Mouse (Mus musculus) brown adipose tissue, adult 24 weeks (tissue): ENCODE data around the gene Gm47429. TPM values are rescaled to one million over a fixed set of nuclear protein-coding genes. Genes with fewer than 3 reads are reported as not detected.
"Not testable (repeated sequence)": the region's sequence is repeated elsewhere in the genome, so short reads cannot be mapped to it uniquely, and the experiment has no call there.

Experiments used
- H3K27ac ChIP-seq: fragments of 200-500 bp; replicated peaks from 2 replicates; pipeline ENCODE4 v1.5.1; 2012; ENCODE audit warnings: low read depth, mild to moderate bottlenecking, low read length
- H3K4me1 ChIP-seq: fragments of 200-500 bp; 2 replicates; pipeline ENCODE4 v1.6.1; 2012; ENCODE audit warnings: low read length, mixed read lengths; ENCODE audit not compliant: control insufficient read depth, insufficient read depth, insufficient read length
- H3K4me3 ChIP-seq: fragments of 200-500 bp; 2 replicates; pipeline ENCODE4 v1.5.1; 2012; ENCODE audit warnings: low read depth, mild to moderate bottlenecking, low read length, moderate library complexity; ENCODE audit not compliant: insufficient read depth
- polyA plus RNA-seq: library from polyadenylated mRNA; stranded (reverse); fragments of >200 nt; gene quantifications from 2 replicates; pipeline ENCODE4 v1.2.4, GENCODE M21; 2012; ENCODE audit not compliant: missing spikeins, insufficient read depth, insufficient read length

Gm47429 gene
- polyA plus RNA-seq: not detected in 2 replicates

DNA sequence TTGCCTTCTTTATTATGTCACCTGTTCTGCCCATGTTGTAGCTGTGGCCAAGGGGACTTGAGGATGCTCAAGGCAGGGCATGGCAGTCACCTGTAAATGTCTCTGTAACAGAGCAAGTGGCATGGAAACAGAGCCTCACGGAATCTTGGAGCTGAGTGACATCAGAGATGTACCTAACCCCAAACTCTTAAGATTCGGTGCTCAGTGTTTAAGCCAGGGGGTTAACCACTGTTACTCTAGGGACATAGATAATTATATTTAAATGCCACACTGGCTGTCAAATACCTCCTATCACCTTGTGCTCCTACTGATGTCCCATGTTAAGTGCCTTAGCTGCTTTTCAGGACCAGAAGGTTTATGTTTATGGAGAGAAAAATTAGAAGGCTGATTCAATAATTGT lies at the start of gene Gm47429:
TSS of gene Gm47429 (minus strand) at position 101 of the 400 bp plus-strand sequence.
- H3K4me1 ChIP-seq: no peaks in the 10 kb centered on the region
- H3K4me3 ChIP-seq: no peak within 1 kb of the TSS
- H3K27ac ChIP-seq: no peak within 1 kb of the TSS

DNA sequence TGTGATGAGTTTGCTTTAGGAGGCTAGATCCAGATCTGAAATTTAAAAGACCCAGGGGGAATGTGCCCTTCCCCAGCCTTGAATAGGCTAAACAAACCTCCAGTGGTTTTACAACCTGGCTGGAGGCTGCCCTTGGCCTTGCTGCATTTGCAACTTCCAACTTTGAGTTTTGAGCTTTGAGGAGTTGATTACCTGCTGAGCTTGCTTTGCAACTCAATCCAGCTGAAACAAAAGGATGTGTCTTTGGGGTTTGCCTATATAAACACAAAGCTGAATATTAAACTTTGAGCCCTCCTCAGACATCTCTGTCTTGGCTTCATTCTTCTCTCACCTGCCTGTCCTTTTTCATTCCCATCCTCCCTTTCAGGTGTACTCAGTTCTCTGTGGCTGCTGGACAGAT lies 44.8 kb upstream of the Gm47429 start:
- H3K27ac ChIP-seq, H3K4me1 ChIP-seq, H3K4me3 ChIP-seq: not testable (repeated sequence)

DNA sequence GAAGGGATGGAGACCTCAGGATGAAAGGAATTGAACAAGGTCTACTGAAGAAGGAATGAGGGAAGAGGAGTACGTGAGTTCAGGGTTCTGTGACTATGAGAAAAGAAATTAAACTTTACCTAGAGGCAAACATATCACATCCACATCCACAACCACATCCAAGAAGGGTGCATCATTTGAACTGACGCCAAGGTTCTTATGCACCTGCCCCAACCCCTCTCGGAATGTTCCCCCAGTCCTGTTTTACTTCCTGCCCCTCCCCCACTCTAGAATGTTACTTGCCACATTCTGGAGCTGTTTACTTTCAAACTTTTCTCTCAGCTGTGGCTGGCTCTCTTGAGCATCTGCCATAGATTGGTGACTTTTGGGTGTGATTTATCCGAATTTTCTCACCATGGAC lies 23.3 kb upstream of the Gm47429 start, which contains the start of gene Nutm2:
TSS of gene Nutm2 (plus strand) at position 301 of the 400 bp plus-strand sequence.
- Histone ChIP-seq H3K4me1 (no peaks in the 10 kb centered on the region), H3K27ac (no peak within 1 kb of the TSS), H3K4me3 (no peak within 1 kb of the TSS)

DNA sequence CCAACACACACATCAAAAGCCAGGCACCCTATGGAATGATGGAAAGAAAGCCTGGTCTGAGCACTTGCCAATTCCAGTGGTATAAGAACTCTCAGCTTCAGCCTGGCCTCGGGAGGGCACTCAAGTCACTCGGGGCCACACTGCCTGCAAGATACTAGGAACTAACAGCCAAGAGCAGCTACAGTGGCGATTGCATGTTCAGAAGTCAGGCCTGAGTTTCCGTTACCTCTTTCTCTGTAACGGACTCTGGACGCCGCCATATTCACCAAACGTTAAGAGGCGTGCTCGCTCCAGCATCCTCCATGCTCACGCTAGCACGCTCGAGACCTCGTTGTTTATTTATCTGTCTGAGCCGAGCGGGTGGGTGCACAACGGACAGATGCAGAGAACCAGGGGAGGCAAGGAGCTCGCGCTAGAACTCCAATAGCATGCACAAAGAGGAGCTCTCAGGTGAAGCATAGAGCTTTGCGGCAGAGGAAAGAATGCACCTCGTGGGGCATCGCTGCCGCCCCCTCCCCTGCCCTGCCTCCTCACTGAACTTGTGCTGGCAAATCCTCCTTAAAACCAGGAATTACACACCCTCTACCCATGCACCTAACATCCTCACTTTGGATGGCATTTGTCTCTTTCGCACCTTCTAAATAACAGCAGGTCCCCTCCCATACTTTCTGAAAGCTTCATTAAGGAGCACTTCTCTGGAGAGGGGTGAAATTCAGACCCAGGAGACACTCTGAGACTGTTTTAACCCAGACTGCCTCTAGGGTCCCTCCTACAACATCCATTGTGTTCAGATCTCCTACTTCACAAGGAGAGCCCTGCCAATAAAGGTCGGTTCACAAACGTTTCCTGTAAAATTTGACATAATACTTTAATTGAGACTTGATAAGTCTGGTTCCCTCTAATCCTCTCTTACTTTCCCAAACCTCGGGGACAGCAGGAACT lies 21.2 kb upstream of the Gm47429 start:
- no peak overlapping the region for H3K4me3 ChIP-seq
- H3K27ac ChIP-seq: no peak overlapping the region

DNA sequence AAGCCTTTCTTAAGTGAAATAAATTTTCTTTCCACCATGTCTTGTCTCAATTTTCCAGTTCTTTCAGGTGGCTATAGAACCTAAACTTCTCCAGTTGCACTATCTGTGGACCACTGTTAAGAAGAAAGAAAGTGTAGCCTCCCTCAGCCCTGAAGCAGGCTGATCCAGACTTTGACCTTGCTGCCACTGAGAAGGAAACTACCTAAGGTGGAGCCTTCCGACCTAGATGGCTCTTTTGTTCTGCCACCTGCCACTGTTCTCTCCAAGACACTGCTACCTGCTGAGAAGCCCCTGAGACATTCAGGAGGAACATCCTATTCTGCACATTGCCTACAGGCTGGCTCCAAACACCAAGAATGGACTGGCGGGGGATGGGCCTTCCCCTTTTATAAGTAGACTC lies 16.7 kb upstream of the Gm47429 start:
- not testable (repeated sequence) for H3K27ac ChIP-seq

More for the DNA sequence above, 21.2 kb upstream of the Gm47429 start:
- no peaks in the 10 kb centered on the region for H3K4me1 ChIP-seq

DNA sequence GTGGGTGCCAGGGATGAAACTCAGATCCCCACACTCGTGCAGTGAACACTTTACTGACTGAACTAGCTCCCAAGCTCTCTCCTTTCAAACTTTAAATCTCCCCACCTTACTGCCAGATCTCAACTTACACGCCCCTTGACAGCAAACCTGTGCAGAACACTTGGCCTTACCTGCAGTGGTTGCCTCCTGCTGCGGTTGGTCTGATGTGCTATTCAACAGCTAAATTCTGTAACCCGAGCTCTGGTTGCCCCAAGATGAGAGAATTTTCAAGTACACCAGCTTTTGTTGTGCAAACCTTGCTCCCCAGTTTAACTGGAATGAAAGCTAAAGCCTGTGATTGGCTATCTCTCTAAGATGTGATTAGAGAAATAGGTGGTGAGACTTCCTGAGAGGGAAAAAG lies 9.7 kb upstream of the Gm47429 start:
- Histone ChIP-seq H3K4me1 (no peaks in the 10 kb centered on the region), H3K4me3 (no peak overlapping the region), H3K27ac (no peak overlapping the region)

More for the DNA sequence above, 16.7 kb upstream of the Gm47429 start:
- H3K4me1 ChIP-seq, H3K4me3 ChIP-seq: not testable (repeated sequence)

DNA sequence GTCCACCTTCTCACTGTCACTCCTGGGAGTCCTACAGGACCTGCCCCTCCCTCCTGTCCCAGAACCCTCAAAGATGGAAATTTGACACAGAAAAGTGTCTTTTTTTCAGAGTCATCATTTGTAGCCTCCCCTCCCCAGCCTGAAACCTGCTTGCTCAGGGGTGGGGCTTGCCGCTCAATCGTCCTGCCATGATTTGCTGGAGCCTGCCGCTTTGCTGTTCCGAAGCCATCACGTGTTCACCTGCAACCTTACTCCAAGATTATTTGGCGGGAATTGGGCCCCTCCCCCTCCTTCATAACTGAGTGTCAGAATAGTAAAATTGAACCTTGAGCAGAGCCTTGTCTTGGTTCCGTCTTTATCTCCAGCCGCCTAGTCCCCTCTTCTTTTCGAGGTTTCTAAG lies 8.6 kb upstream of the Gm47429 start:
- H3K4me1 ChIP-seq, H3K4me3 ChIP-seq, H3K27ac ChIP-seq: not testable (repeated sequence)

DNA sequence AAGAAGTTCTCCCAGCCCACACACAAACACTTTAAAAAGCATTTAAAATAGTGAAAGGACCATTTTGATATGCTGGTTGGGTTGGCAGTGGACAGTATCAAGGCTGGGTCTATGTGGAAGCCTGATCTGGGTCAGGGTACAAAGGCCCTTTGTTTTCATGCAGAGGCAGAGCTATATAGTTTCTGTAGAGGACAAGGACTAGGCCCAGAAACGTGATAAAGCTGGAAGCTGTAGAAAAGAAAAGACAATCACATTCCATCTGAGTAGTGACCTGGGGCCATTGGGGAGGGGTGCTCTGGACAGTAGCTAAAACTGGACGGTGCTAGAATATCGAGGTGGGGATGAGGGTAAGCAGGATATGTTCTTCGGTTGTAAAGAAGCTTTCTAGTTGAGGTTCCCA lies 1.5 kb upstream of the Gm47429 start:
- no peak overlapping the region for H3K27ac ChIP-seq
- no peaks in the 10 kb centered on the region for H3K4me1 ChIP-seq
- H3K4me3 ChIP-seq: no peak overlapping the region

DNA sequence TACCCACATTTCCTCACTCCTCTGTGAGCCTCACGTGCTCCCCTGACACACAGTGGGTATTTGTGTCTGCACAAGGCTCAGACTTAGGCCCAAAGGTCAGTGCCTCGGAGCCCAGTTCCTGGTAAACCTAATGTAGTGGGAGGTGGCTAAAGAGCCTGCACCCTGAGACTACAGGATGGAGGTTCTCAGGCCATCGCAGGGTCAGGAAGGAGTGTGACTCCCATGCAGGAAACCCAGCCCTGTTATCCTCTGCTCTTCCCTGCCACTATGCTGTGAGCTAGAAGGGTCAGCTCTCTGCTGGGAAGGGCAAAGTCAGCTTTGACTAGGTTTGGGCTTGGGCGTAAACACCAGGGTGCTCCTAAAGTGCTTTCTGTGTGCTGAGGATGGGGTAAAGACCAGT lies 17.0 kb downstream of the Gm47429 start:
- H3K4me1 ChIP-seq: no peaks in the 10 kb centered on the region
- no peak overlapping the region for H3K27ac ChIP-seq
- no peak overlapping the region for H3K4me3 ChIP-seq

DNA sequence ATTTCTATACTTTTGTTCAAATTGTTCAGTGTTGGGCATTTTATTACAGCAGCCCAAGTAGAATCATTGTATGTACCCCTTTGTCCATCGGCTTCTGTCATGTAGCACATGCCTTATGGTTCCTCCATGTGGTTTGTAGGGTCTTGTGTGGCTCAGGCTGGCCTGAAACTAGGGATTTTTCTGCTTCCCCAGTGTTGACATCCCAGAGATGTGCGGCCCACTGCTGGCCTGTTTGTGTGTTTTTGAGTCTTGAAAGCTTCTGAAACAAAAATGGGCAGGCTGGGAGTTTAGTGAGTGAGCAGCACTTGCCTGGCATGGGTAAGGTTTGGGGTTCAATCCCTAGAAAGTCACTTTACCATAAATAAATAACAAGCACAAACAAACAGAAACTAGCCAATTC lies 19.2 kb downstream of the Gm47429 start:
- Histone ChIP-seq H3K4me3 (no peak overlapping the region), H3K4me1 (no peaks in the 10 kb centered on the region), H3K27ac (no peak overlapping the region)

DNA sequence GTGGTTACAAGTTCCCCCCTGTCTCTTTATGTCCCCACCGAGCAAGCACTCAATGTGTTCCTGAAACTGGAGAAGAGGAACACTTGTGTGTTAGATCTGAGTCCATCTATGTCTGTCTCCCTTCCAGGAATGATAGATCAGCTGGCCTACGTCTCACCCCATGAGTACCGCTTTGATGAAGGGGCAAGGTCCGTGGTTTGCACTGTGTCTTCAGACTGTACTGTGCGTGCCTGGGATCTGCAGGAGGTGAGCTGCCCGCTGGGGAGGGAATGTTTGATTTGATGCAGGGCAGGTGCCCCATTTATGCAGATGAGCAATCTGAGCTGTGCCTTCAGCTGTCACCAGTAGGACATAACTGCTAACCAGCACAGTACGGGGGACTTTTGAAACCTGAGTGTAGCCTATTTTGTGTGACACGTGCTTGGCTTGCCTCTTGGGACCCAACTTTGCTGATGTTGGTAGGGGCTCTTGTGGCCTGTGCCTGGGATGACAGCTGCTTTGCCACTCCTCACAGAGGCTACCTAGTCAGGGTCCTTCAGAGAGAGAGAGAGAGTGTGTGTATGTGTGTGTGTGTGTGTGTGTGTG lies 20.0 kb downstream of the Gm47429 start:
- no peak overlapping the region for H3K4me3 ChIP-seq
- H3K27ac ChIP-seq: no peak overlapping the region
- 0 out of 2 replicates have a peak, but pooled peaks cover 3% of the 10 kb centered on the region for H3K4me1 ChIP-seq

DNA sequence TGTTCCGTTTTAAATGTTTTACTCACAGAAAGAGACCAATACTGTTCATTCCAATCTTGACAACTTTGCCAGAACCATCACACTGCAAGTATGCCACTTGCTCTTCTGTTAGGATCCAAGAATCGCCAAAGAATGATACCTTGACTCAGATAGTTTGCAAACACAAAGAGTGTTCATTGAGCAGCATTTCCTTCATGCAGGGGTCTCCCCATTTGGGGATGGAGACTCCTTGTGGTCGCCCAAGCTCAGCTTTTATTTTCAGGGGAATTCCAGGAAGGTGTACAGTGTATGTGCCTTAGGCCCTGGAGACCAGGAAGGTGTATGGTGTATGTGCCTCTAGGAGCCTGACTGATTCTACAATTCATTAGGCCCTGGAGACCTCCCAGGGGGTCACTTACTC lies 25.3 kb downstream of the Gm47429 start:
- H3K27ac ChIP-seq: no peak overlapping the region
- peaks cover 6% of the 10 kb centered on the region; the same call in 1 of the 2 replicates for H3K4me1 ChIP-seq
- peak overlapping the region; percentile 70 for H3K4me3 ChIP-seq

DNA sequence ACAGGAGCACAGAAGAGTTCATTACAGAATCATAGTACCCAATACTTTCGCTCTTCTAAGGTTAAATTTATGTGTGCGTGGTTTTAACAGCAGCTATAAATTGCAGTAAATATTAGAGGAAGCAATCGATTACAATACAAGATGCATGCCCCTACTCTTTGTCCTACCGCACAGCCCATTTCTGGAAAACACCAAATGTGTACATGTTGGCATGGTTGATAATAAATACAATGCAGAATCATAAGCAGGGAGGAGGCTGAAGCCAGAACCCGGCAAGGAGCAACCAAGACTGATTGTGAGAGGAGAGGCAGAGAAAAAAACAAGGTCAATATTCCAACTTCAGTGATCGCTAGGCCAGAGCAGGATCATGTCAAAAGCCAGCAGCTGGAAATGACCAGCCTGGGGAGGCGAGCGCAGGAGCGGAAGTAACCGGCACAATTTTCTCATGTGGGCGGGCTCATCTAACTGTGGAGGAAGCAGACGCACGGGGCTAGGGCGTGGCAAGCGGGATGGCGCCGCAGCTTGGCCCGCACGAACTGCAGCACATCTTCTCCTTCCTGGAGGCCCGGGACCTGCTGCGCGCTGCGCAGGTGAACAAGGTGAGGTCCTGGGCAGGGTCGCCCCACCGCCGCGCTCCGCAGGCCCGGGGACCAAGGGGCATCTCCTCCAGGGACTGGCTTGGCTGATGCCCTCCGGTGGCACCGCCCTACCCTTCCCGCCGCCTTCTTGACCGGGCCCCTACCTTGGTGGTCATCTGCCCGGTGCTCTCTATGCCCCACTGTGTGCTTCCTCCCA lies 26.1 kb downstream of the Gm47429 start, which contains the start of gene Fbxw17:
TSS of gene Fbxw17 (plus strand) at position 476 of the 795 bp plus-strand sequence.
- Histone ChIP-seq H3K4me3 (peak within 1 kb of the TSS; percentile 70), H3K27ac (no peak within 1 kb of the TSS), H3K4me1 (peaks cover 6% of the 10 kb centered on the region; the same call in 1 of the 2 replicates)
